10 mouse cellular contexts compared by ENCODE assay signal in genomic region chr7:133011611-133012010, GRCm38 (mm10).
A peak's percentile ranks its signal among the peaks of the same experiment; 100 is the strongest.
DNase-seq lines count a peak whose midpoint lies in the region; ATAC-seq and TF ChIP-seq lines count a peak whose summit lies in the region.
"Had no signal": no experiment of that assay in that cellular context is flagged by ENCODE, and none has a peak within 500 bp of the region (broad histone marks: within the 10 kb centered on the region; RNA-seq: fewer than 3 reads in every experiment).

No protein-coding gene starts in this region.

- no peak for TF ChIP-seq CTCF in cerebellum, adult 2 months (IDR thresholded peaks at IDR 0.05; ENCODE audit: borderline replicate concordance, insufficient read depth, low read depth, low read length)
- TF ChIP-seq CTCF in midbrain, postnatal 0 days (IDR thresholded peaks at IDR 0.05), result no peak

- no peak for TF ChIP-seq POLR2A in cerebellum, adult 2 months (IDR thresholded peaks at IDR 0.05; ENCODE audit: borderline replicate concordance, insufficient read depth, low read length)

- H3K4me3 ChIP-seq in cerebellum, adult 2 months (replicated peaks; ENCODE audit: insufficient read depth, low read depth, low read length), result no peak overlapping the region
- no peak overlapping the region for H3K4me3 ChIP-seq in kidney, embryonic 15.5 days (replicated peaks)
- no peak overlapping the region for H3K4me3 ChIP-seq in embryonic facial prominence, embryonic 15.5 days (replicated peaks)
- no peak overlapping the region for H3K4me3 ChIP-seq in midbrain, postnatal 0 days (ENCODE audit: low read depth, low read length)
- H3K4me3 ChIP-seq: limb, embryonic 12.5 days had no signal

- H3K36me3 ChIP-seq in kidney, embryonic 15.5 days, result peaks cover 36% of the 10 kb centered on the region
- no peaks in the 10 kb centered on the region; the same call in 1 of the 2 replicates for H3K36me3 ChIP-seq in embryonic facial prominence, embryonic 15.5 days
- H3K36me3 ChIP-seq in midbrain, postnatal 0 days (ENCODE audit: insufficient read depth, low read length), result no peaks in the 10 kb centered on the region

- H3K4me1 ChIP-seq in cerebellum, adult 2 months (ENCODE audit: control insufficient read depth, insufficient read depth, low read length), result peaks cover 61% of the 10 kb centered on the region
- H3K4me1 ChIP-seq in kidney, embryonic 15.5 days, result peaks cover 77% of the 10 kb centered on the region
- H3K4me1 ChIP-seq in embryonic facial prominence, embryonic 15.5 days, result peaks cover 76% of the 10 kb centered on the region
- peaks cover 15% of the 10 kb centered on the region; the same call in 1 of the 2 replicates for H3K4me1 ChIP-seq in midbrain, postnatal 0 days (ENCODE audit: insufficient read depth, low read length)

- ATAC-seq in kidney, embryonic 15.5 days (replicated peaks; ENCODE audit: low FRiP score), result no peak
- no peak for ATAC-seq in embryonic facial prominence, embryonic 15.5 days (ENCODE audit: insufficient number of reproducible peaks, low FRiP score, low TSS enrichment, low read depth)
- no peak for ATAC-seq in midbrain, postnatal 0 days (ENCODE audit: low FRiP score)

- no peak overlapping the region for H3K4me2 ChIP-seq in kidney, embryonic 15.5 days
- no peak overlapping the region for H3K4me2 ChIP-seq in embryonic facial prominence, embryonic 15.5 days (replicated peaks)
- no peak overlapping the region for H3K4me2 ChIP-seq in midbrain, postnatal 0 days (ENCODE audit: low read depth, low read length, poor library complexity, severe bottlenecking)
- H3K4me2 ChIP-seq: limb, embryonic 12.5 days had no signal

- H3K27ac ChIP-seq in cerebellum, adult 2 months (ENCODE audit: insufficient read depth, low read length), result peak overlapping the region; percentile 83
- peak overlapping the region; percentile 65; the same call in 1 of the 2 replicates for H3K27ac ChIP-seq in kidney, embryonic 15.5 days
- peak overlapping the region; percentile 78; the same call in 1 of the 2 replicates for H3K27ac ChIP-seq in embryonic facial prominence, embryonic 15.5 days (replicated peaks)
- no peak overlapping the region for H3K27ac ChIP-seq in midbrain, postnatal 0 days (ENCODE audit: low read depth, low read length)

- no peaks in the 10 kb centered on the region for H3K9me3 ChIP-seq in kidney, embryonic 15.5 days (replicated peaks)
- H3K9me3 ChIP-seq in embryonic facial prominence, embryonic 15.5 days (replicated peaks), result no peaks in the 10 kb centered on the region
- no peaks in the 10 kb centered on the region for H3K9me3 ChIP-seq in midbrain, postnatal 0 days (ENCODE audit: low read length)
- H3K9me3 ChIP-seq: limb, embryonic 12.5 days had no signal

- no peak overlapping the region for H3K9ac ChIP-seq in kidney, embryonic 15.5 days
- no peak overlapping the region for H3K9ac ChIP-seq in embryonic facial prominence, embryonic 15.5 days
- H3K9ac ChIP-seq in midbrain, postnatal 0 days (replicated peaks; ENCODE audit: low read length, poor library complexity, severe bottlenecking), result no peak overlapping the region
- H3K9ac ChIP-seq: limb, embryonic 12.5 days had no signal

- no peak for DNase-seq in cerebellum, adult 2 months
- no peak for DNase-seq in cerebellum, postnatal 14 days
- no peak for DNase-seq in kidney, postnatal 25 days
- DNase-seq in midbrain, postnatal 0 days (ENCODE audit: low spot score), result peak; percentile 63
- DNase-seq in thymus, postnatal 25 days, result no peak
- DNase-seq in kidney, adult 9 months, result no peak
- DNase-seq: thymus, postnatal 36 days had no signal

- H3K27me3 ChIP-seq in cerebellum, adult 2 months (ENCODE audit: control insufficient read depth, insufficient read depth, low read length), result no peaks in the 10 kb centered on the region
- H3K27me3 ChIP-seq in kidney, embryonic 15.5 days, result no peaks in the 10 kb centered on the region
- no peaks in the 10 kb centered on the region for H3K27me3 ChIP-seq in embryonic facial prominence, embryonic 15.5 days
- H3K27me3 ChIP-seq in midbrain, postnatal 0 days (ENCODE audit: insufficient read depth, low read length), result no peaks in the 10 kb centered on the region
- H3K27me3 ChIP-seq: limb, embryonic 12.5 days had no signal

- WGBS in cerebellum, adult 2 months, result 29% methylated on average over 4 of the region's 4 CpGs
- WGBS in kidney, embryonic 15.5 days, result 60% methylated on average over 4 of the region's 4 CpGs
- 20% methylated on average over 4 of the region's 4 CpGs for WGBS in embryonic facial prominence, embryonic 15.5 days
- WGBS in midbrain, postnatal 0 days, result 28% methylated on average over 4 of the region's 4 CpGs
